Mouse (Mus musculus) activated CD4-positive, CD25-positive, alpha-beta regulatory T cell, adult 4 months (primary cell): ENCODE measurements at regions not wholly inside any gene's neighbourhood (a gene's known extent, or its start where the extent isn't known, plus 50 kb on each side); places are given as distances from the start of the nearest gene placed in this dataset.

Experiments used
- ATAC-seq: one replicate; pipeline ENCODE4 v1.8.0; 2017

DNA sequence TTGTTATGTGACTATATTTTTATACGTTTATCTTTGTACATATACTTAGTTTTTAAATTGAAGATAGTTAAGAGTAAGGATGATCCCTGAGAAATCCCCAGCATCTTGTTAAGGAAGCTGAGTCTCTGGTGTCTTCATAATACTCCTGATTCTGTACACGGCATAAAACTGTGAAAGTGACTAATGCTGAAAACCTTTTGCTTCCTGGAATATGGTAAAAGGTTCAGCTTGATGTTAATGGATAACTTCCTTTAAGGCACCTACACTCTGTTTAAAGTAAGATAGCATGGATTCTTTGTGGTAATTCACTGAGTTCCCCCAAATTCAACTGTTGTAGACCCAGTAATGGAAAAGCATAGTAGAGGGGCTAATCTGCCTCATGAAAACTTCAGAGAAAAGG, 67.2 kb upstream of the Rgs1 start:
- no peak for ATAC-seq

DNA sequence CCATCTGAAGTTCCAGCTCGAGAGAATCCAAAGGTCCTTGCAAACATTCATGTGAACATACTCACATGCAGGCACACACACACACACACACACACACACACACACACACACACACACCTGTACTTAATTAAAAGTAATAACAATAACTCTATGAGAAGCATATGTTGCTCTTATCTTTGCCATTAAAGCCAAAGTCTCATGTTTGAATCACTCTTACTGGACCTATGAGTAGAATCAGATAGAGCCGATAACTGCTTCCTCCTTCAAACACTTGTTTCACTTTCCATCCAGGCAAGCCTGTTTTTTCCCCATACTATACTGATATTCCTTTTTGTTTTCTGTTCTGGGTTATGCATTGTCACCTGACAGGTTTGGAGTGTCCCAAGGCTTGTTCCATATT, 65.3 kb upstream of the Rgs1 start:
- ATAC-seq: peak; percentile 53

DNA sequence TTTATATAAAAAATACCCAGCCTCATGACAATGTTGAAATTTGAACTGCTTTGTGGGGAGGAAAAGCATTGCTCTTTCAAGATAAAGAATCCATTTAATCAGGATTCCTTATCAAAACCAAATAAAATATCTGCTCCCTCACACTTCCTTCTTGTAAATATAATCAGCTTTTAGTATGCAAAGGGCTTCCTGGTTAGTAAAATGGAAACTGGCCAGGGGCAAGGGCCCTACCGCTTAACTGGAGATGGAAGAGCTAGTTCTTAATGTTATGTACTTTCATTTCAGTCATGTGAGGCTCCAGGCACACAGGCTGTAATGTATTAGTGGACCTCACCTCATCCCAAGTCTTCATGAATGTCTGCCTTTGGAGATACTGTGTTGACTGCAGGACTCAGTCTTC, 64.3 kb upstream of the Rgs1 start:
- ATAC-seq: no peak

DNA sequence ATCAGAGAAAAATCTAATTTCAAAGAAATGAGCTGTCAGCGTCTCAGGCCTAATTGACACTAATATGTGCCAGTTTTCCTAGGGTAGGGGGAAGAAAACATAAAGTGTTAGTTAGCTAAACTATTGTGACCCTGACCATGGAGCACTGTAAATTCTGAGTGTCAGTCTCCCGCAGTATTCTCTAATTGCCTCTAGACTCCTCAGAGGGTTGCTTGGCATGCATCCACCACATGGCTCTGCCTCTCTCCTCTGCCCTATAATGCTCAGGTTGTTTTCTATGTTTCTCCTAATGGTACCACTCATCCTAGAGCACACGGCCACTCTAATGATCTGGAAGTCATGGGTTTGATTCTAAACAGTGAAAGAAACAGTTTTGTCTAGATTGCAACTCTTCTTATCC, 60.9 kb upstream of the Rgs1 start:
- ATAC-seq: no peak

DNA sequence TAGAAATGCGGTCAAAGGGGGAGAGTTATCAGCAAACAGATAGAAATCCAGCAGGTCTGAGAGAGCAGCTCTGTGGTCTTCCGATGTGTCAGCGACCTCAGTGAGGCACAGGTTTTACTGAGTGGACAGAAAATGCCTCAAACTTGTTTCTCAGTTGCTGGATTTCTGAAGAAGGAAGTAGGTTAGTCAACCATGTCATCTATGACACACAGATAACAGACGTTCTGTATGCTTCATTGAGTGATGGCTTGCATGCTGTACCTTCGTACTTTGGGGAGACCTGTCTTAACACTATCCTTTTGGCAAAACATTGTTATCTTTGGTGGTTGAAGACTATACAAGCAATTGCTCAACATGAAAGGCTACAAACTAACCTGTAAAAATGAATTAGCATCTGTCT, 59.3 kb upstream of the Rgs1 start:
- peak; percentile 22 for ATAC-seq

DNA sequence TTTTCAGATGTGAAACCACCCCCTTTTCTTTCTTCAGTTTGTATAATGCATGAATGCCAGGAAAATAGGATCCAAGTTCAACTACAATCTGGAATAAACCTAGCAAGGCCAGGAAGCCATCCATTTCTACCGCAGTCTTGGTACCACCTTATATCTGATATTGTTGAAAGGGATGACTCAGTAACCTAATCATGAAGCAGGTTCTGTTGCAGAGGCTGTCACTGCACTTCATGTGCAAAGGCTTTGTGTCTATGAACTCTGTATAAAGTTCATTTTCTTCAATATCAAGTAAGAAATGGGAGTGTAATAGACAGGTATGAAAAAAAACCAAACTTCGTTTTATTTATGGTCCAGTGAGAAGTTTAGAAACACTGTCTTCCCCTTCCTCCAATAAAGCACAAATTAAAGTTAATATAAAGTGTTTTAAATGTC, 58.8 kb upstream of the Rgs1 start:
- ATAC-seq: no peak

DNA sequence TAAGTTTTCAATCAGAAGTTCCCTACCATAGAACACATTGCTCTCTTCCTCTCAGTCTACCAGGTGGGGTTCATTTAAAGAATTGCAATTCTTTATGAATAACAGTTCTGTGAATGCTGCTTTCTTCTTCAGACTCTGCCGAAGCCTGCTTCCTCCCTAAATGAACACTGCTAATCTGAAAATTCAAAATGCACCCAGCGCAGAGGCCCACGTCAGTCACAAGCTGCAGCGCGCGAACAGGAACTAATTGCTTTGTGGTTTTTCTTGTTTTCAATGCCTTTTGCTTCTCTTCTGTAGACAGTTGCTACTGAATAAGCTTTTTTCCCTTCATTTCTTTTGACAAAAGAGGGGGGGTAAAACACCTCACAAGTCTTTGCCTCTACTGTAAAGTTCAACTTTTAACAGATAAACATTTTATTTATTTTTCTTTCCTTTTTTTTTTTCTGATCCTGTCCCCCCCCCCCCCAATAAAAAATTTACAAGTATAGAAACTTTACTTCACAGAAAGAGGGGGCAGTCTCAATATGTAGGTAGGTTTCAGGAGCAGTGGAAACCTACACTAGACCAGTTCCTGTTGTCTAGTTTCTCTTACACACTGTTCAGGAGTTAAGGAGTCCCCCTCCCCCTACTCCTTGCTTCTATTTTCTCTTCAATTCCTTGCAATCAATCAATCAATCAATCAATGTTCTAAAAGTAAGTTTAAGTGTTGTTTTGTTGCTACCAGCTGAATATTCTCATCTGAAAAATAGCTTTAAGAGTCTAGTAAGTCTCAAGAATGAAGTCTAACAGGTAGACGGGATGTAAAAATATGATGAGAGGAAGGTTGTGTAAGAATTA, 58.2 kb upstream of the Rgs1 start:
- peak; percentile 78 for ATAC-seq

DNA sequence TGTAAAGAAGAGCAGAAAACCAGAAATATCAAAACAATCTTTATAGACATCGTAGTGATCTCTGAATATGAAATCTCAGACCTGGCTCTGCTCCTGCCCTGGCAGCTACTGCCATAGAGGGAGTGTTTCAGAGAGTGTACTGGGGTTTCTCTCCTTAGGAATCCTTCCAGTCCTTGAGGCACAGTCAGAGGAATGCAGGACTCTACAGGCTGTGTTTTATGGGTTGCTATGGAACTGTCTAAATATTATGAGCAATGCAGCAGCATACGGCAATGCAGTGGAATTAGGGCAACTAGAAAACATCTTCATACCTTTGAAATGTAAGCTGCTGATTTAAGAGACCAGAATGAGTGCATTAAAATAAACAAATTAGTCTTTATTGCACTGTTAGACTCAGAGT, 57.2 kb upstream of the Rgs1 start:
- ATAC-seq: no peak

DNA sequence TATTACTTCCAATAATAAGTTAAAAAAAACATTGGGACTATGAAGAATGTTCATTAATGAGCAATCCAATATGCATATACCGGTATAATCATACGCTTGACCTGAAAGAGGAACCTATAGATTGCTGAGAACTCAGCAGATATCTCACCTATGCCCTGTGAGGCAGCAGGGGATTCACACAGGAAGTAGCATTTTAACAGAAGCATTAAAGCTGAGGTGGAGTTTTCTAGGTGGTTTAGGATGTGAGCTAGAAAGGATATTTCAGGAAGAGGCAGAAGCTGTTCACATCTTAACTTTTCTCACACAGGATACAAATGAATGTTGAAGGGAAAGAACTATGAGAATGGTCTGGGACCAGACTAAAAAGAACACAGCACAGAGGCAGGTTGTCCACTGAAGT, 51.6 kb upstream of the Rgs1 start:
- peak; percentile 83 for ATAC-seq
